Mouse (Mus musculus): ENCODE measurements around the gene Sult2a3. TPM values are rescaled to one million over a fixed set of nuclear protein-coding genes. Genes with fewer than 3 reads are reported as not detected.
"Not testable (repeated sequence)": the region's sequence is repeated elsewhere in the genome, so short reads cannot be mapped to it uniquely, and the experiment has no call there.

Sult2a3 gene
- not detected in 2 replicates for polyA plus RNA-seq (2015; fragmentation: Nextera tagmentation; extraction: Ambion mirVana)

DNA sequence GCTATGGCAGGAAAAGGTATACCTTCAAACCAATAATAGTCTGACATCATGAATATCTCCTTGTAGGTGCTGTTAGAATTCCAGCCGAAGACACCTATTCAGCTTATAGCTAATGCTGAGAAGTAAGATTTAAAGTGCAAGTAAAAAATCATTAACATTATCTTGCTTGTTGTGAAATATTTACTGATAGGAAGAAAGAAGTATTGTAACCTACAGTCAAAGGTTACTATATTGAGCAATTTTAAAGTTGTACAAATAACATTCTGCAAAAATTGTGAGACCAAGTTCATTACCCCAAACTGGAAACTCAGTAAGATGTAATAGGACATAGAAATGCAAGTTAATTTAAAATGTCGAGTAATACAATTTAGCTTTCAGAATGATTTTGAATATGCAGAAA, at the start of gene Sult2a3:
Sult2a3 (minus strand) TSS at position 101 of the 400 bp plus-strand sequence.
- H3K27me3 ChIP-seq (replicated peaks) = no peaks in the 10 kb centered on the region
- WGBS = 88% methylated on average over 2 of the region's 2 CpGs
- H3K4me2 ChIP-seq (replicated peaks) = no peak within 1 kb of the TSS
- H3K4me3 ChIP-seq (replicated peaks) = no peak within 1 kb of the TSS
- ATAC-seq = no peak
- H3K9ac ChIP-seq = no peak within 1 kb of the TSS
- no peaks in the 10 kb centered on the region for H3K4me1 ChIP-seq (replicated peaks)
- H3K9me3 ChIP-seq = no peaks in the 10 kb centered on the region
- no peak within 1 kb of the TSS for H3K27ac ChIP-seq
- no peaks in the 10 kb centered on the region for H3K36me3 ChIP-seq

DNA sequence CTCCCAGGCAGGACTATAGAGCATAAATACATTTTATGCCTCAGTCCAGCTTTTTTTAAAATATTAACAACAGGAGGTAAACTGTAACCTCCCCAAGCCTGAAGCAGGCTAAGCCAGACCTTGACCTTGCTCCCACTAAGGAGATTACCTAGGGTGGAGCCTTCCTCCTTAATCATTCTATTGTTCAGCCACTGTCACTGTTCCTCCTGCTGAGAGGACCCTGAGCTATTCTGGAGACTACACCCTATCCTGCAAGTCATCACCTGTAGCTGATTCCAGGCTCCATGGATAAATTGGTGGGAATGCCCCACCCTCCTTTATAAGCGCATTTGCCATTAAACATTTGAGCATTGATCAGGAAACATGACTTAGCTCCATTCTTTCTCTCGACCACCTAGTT, 2.4 kb downstream of the Sult2a3 start:
- H3K36me3 ChIP-seq = no peaks in the 10 kb centered on the region
- WGBS = 80% methylated on average over 2 of the region's 2 CpGs
- ATAC-seq = no peak
- no peaks in the 10 kb centered on the region for H3K4me1 ChIP-seq (replicated peaks)
- H3K27me3 ChIP-seq (replicated peaks) = no peaks in the 10 kb centered on the region
- H3K4me2 ChIP-seq (replicated peaks) = no peak overlapping the region
- H3K9ac ChIP-seq = no peak overlapping the region
- no peak overlapping the region for H3K4me3 ChIP-seq (replicated peaks)
- no peak overlapping the region for H3K27ac ChIP-seq
- H3K9me3 ChIP-seq = no peaks in the 10 kb centered on the region

DNA sequence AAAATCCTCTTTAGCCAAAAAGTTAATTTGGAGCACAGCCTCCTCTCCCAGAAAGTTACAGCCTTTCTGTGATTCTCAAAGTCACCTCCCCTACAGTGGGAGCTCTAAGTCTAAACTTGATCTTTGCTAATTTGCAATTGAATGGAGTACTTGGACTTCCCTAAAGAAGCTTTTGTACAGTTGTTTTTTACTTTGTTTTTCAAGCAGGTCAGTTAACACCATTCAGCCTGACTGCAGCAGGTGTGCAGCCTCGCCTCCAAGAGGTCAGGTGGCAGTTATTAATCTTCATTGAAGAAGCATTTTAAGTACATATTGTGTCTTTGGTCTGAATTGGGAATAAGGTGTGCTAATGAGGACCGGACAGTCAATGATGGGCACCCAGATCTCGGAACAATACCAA, 3.0 kb downstream of the Sult2a3 start:
- H3K27ac ChIP-seq; H3K4me1 ChIP-seq (replicated peaks); ATAC-seq; H3K36me3 ChIP-seq; H3K27me3 ChIP-seq (replicated peaks); H3K9ac ChIP-seq; H3K9me3 ChIP-seq; H3K4me3 ChIP-seq (replicated peaks); H3K4me2 ChIP-seq (replicated peaks): not testable (repeated sequence)
- 66% methylated on average over 3 of the region's 3 CpGs for WGBS

DNA sequence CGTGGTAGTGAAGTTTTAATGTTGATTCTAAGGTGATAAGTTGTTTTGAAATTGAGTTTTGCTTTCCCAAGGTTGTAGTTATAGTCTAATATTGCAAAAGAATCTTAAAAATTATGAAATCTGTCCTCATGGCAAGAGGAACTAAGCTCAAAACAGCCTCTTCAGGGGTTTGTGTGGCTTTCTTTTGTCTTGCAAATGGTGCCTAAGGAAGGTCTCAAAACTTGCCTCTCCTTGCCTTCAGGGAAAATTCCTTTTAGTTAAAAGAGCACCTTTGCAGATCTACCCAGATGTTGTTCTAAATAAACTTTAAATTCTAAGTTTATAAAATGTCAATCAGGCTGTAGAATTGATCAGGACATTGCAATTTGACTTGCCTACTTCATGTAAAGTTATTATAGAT, 6.1 kb downstream of the Sult2a3 start:
- Histone ChIP-seq H3K4me2 (replicated peaks) (no peak overlapping the region), H3K36me3 (no peaks in the 10 kb centered on the region), H3K9me3 (no peaks in the 10 kb centered on the region), H3K27ac (no peak overlapping the region), H3K9ac (no peak overlapping the region), H3K4me1 (replicated peaks) (no peaks in the 10 kb centered on the region), H3K27me3 (replicated peaks) (no peaks in the 10 kb centered on the region), H3K4me3 (replicated peaks) (no peak overlapping the region)
- WGBS = 18% methylated on average over 1 of the region's 1 CpGs
- ATAC-seq = no peak

- H3K36me3 ChIP-seq; H3K27me3 ChIP-seq (replicated peaks); H3K4me3 ChIP-seq (replicated peaks); H3K9ac ChIP-seq; H3K4me2 ChIP-seq (replicated peaks); H3K9me3 ChIP-seq; H3K27ac ChIP-seq; H3K4me1 ChIP-seq (replicated peaks); ATAC-seq: not testable (repeated sequence)
- 61% methylated on average over 3 of the region's 3 CpGs for WGBS
These were observed 8.4 kb downstream of the Sult2a3 start for GRCm38 (mm10) chr7:14114471-14114870.

- not testable (repeated sequence) for H3K9me3 ChIP-seq; H3K27ac ChIP-seq; ATAC-seq; H3K9ac ChIP-seq; H3K27me3 ChIP-seq (replicated peaks); H3K4me2 ChIP-seq (replicated peaks); H3K4me1 ChIP-seq (replicated peaks); H3K4me3 ChIP-seq (replicated peaks); H3K36me3 ChIP-seq
- WGBS = 78% methylated on average over 1 of the region's 1 CpGs
These were observed 75.0 kb downstream of the Sult2a3 start for GRCm38 (mm10) chr7:14047821-14048220.

- not testable (repeated sequence) for H3K4me1 ChIP-seq (replicated peaks); H3K4me2 ChIP-seq (replicated peaks); H3K27me3 ChIP-seq (replicated peaks); H3K9ac ChIP-seq; ATAC-seq; H3K36me3 ChIP-seq; H3K27ac ChIP-seq; H3K4me3 ChIP-seq (replicated peaks); H3K9me3 ChIP-seq
These were observed 92.0 kb downstream of the Sult2a3 start for GRCm38 (mm10) chr7:14030831-14031230.

Other genes starting within 250 kb of the Sult2a3 start
- gene Sult2a4, start 133.4 kb downstream of the Sult2a3 start, polyA plus RNA-seq (2015; fragmentation: Nextera tagmentation; extraction: Ambion mirVana) = not detected in 2 replicates
- gene Sult2a6, start 131.8 kb upstream of the Sult2a3 start, polyA plus RNA-seq (2015; fragmentation: Nextera tagmentation; extraction: Ambion mirVana) = not detected in 2 replicates
- gene Obox8, start 210.5 kb upstream of the Sult2a3 start, polyA plus RNA-seq (2015; fragmentation: Nextera tagmentation; extraction: Ambion mirVana) = not detected in 2 replicates

Measured in intestine, embryonic 15.5 days (tissue).